Mouse (Mus musculus): ENCODE measurements around the gene Carmil1. TPM values are rescaled to one million over a fixed set of nuclear protein-coding genes. Genes with fewer than 3 reads are reported as not detected.

Carmil1 gene
- polyA plus RNA-seq, 1 experiment = 23.3 TPM

GRCm38 (mm10) chr13:24232750-24233149 is 47.8 kb downstream of the Carmil1 start:
- peaks cover 14% of the 10 kb centered on the region for H3K9me3 ChIP-seq (replicated peaks; ENCODE audit: control insufficient read depth, insufficient read depth, low read length, poor library complexity, severe bottlenecking)
- no peak overlapping the region for H3K9ac ChIP-seq (ENCODE audit: low read depth, poor library complexity, severe bottlenecking)
- no peak for TF ChIP-seq POLR2A (IDR thresholded peaks at IDR 0.05; ENCODE audit: insufficient read depth, low read length)
- H3K27me3 ChIP-seq (ENCODE audit: control insufficient read depth, insufficient read depth, low read length, poor library complexity, severe bottlenecking) = no peaks in the 10 kb centered on the region
- H3K36me3 ChIP-seq (ENCODE audit: control insufficient read depth, insufficient read depth, low read length, poor library complexity, severe bottlenecking) = no peaks in the 10 kb centered on the region
- no peak overlapping the region for H3K4me3 ChIP-seq (ENCODE audit: low read depth, low read length)
- H3K27ac ChIP-seq (ENCODE audit: insufficient read depth, low read length) = no peak overlapping the region
- H3K4me1 ChIP-seq (ENCODE audit: control insufficient read depth, insufficient read depth, low read length) = no peaks in the 10 kb centered on the region

GRCm38 (mm10) chr13:24231746-24232483 is 48.7 kb downstream of the Carmil1 start:
- H3K27ac ChIP-seq (ENCODE audit: insufficient read depth, low read length) = no peak overlapping the region
- H3K9ac ChIP-seq (ENCODE audit: low read depth, poor library complexity, severe bottlenecking) = no peak overlapping the region
- H3K36me3 ChIP-seq (ENCODE audit: control insufficient read depth, insufficient read depth, low read length, poor library complexity, severe bottlenecking) = no peaks in the 10 kb centered on the region
- no peaks in the 10 kb centered on the region for H3K4me1 ChIP-seq (ENCODE audit: control insufficient read depth, insufficient read depth, low read length)
- TF ChIP-seq POLR2A (IDR thresholded peaks at IDR 0.05; ENCODE audit: insufficient read depth, low read length) = no peak
- TF ChIP-seq CTCF (IDR thresholded peaks at IDR 0.05; ENCODE audit: low read depth, low read length) = no peak
- no peak for TF ChIP-seq EP300 (IDR thresholded peaks at IDR 0.05; ENCODE audit: insufficient read depth, low read depth, low read length)
- H3K4me3 ChIP-seq (ENCODE audit: low read depth, low read length) = no peak overlapping the region
- H3K27me3 ChIP-seq (ENCODE audit: control insufficient read depth, insufficient read depth, low read length, poor library complexity, severe bottlenecking) = no peaks in the 10 kb centered on the region
- peaks cover 14% of the 10 kb centered on the region for H3K9me3 ChIP-seq (replicated peaks; ENCODE audit: control insufficient read depth, insufficient read depth, low read length, poor library complexity, severe bottlenecking)

GRCm38 (mm10) chr13:24231146-24231545 is 49.4 kb downstream of the Carmil1 start:
- H3K9me3 ChIP-seq (replicated peaks; ENCODE audit: control insufficient read depth, insufficient read depth, low read length, poor library complexity, severe bottlenecking) = peaks cover 18% of the 10 kb centered on the region
- H3K4me1 ChIP-seq (ENCODE audit: control insufficient read depth, insufficient read depth, low read length) = no peaks in the 10 kb centered on the region
- no peak overlapping the region for H3K9ac ChIP-seq (ENCODE audit: low read depth, poor library complexity, severe bottlenecking)
- no peaks in the 10 kb centered on the region for H3K27me3 ChIP-seq (ENCODE audit: control insufficient read depth, insufficient read depth, low read length, poor library complexity, severe bottlenecking)
- no peak overlapping the region for H3K4me3 ChIP-seq (ENCODE audit: low read depth, low read length)
- no peak for TF ChIP-seq EP300 (IDR thresholded peaks at IDR 0.05; ENCODE audit: insufficient read depth, low read depth, low read length)
- no peak for TF ChIP-seq CTCF (IDR thresholded peaks at IDR 0.05; ENCODE audit: low read depth, low read length)
- TF ChIP-seq POLR2A (IDR thresholded peaks at IDR 0.05; ENCODE audit: insufficient read depth, low read length) = no peak
- H3K36me3 ChIP-seq (ENCODE audit: control insufficient read depth, insufficient read depth, low read length, poor library complexity, severe bottlenecking) = no peaks in the 10 kb centered on the region
- H3K27ac ChIP-seq (ENCODE audit: insufficient read depth, low read length) = no peak overlapping the region

- H3K4me1 ChIP-seq (ENCODE audit: control insufficient read depth, insufficient read depth, low read length) = no peaks in the 10 kb centered on the region
- H3K4me3 ChIP-seq (ENCODE audit: low read depth, low read length) = no peak overlapping the region
- H3K9me3 ChIP-seq (replicated peaks; ENCODE audit: control insufficient read depth, insufficient read depth, low read length, poor library complexity, severe bottlenecking) = peaks cover 23% of the 10 kb centered on the region
- H3K27me3 ChIP-seq (ENCODE audit: control insufficient read depth, insufficient read depth, low read length, poor library complexity, severe bottlenecking) = no peaks in the 10 kb centered on the region
- no peak for TF ChIP-seq POLR2A (IDR thresholded peaks at IDR 0.05; ENCODE audit: insufficient read depth, low read length)
- TF ChIP-seq CTCF (IDR thresholded peaks at IDR 0.05; ENCODE audit: low read depth, low read length) = no peak
- TF ChIP-seq EP300 (IDR thresholded peaks at IDR 0.05; ENCODE audit: insufficient read depth, low read depth, low read length) = no peak
- H3K9ac ChIP-seq (ENCODE audit: low read depth, poor library complexity, severe bottlenecking) = no peak overlapping the region
- no peak overlapping the region for H3K27ac ChIP-seq (ENCODE audit: insufficient read depth, low read length)
- no peaks in the 10 kb centered on the region for H3K36me3 ChIP-seq (ENCODE audit: control insufficient read depth, insufficient read depth, low read length, poor library complexity, severe bottlenecking)
Measured at GRCm38 (mm10) chr13:24230541-24231095, 50.0 kb downstream of the Carmil1 start.

GRCm38 (mm10) chr13:24223425-24224201 is 57.0 kb downstream of the Carmil1 start:
- Histone ChIP-seq H3K4me3 (ENCODE audit: low read depth, low read length) (no peak overlapping the region), H3K9ac (ENCODE audit: low read depth, poor library complexity, severe bottlenecking) (no peak overlapping the region), H3K27me3 (ENCODE audit: control insufficient read depth, insufficient read depth, low read length, poor library complexity, severe bottlenecking) (no peaks in the 10 kb centered on the region), H3K27ac (ENCODE audit: insufficient read depth, low read length) (no peak overlapping the region), H3K36me3 (ENCODE audit: control insufficient read depth, insufficient read depth, low read length, poor library complexity, severe bottlenecking) (no peaks in the 10 kb centered on the region), H3K4me1 (ENCODE audit: control insufficient read depth, insufficient read depth, low read length) (no peaks in the 10 kb centered on the region), H3K9me3 (replicated peaks; ENCODE audit: control insufficient read depth, insufficient read depth, low read length, poor library complexity, severe bottlenecking) (peaks cover 20% of the 10 kb centered on the region)
- TF ChIP-seq CTCF (IDR thresholded peaks at IDR 0.05; ENCODE audit: low read depth, low read length) (no peak), POLR2A (IDR thresholded peaks at IDR 0.05; ENCODE audit: insufficient read depth, low read length) (no peak), EP300 (IDR thresholded peaks at IDR 0.05; ENCODE audit: insufficient read depth, low read depth, low read length) (no peak)

Data from ES-Bruce4 (cell line).